Mouse (Mus musculus) hindbrain, embryonic 12.5 days (tissue): Measurements from ENCODE around the gene Fshr. TPM values are rescaled to one million over a fixed set of nuclear protein-coding genes. Genes with fewer than 3 reads are reported as not detected.
"Not testable (repeated sequence)": the region's sequence is repeated elsewhere in the genome, so short reads cannot be mapped to it uniquely, and the experiment has no call there.

Experiments
- ATAC-seq: fragments of 200-750 bp; cut with Nextera tagmentation; 2 replicates; pipeline ENCODE4 v1.8.0; 2017; ENCODE audit warnings: moderate TSS enrichment; ENCODE audit not compliant: low FRiP score
- H3K27ac ChIP-seq: fragments of 300-500 bp; sonication (generic); 2 replicates; pipeline ENCODE4 v1.5.1; 2016; ENCODE audit warnings: mild to moderate bottlenecking
- H3K27me3 ChIP-seq: fragments of 300-500 bp; sonication (generic); 2 replicates; pipeline ENCODE4 v1.6.1; 2016; ENCODE audit warnings: mild to moderate bottlenecking
- H3K36me3 ChIP-seq: fragments of 300-500 bp; sonication (generic); 2 replicates; pipeline ENCODE4 v1.6.1; 2016; ENCODE audit warnings: mild to moderate bottlenecking
- H3K4me1 ChIP-seq: fragments of 300-500 bp; sonication (generic); 2 replicates; pipeline ENCODE4 v1.6.1; 2016
- H3K4me2 ChIP-seq: fragments of 300-500 bp; sonication (generic); replicated peaks from 2 replicates; pipeline ENCODE4 v1.6.1; 2016; ENCODE audit warnings: mild to moderate bottlenecking
- H3K4me3 ChIP-seq: fragments of 300-500 bp; sonication (generic); 2 replicates; pipeline ENCODE4 v1.5.1; 2016; ENCODE audit warnings: mild to moderate bottlenecking
- H3K9ac ChIP-seq: fragments of 300-500 bp; sonication (generic); 2 replicates; pipeline ENCODE4 v1.6.1; 2016; ENCODE audit warnings: mild to moderate bottlenecking, moderate library complexity
- H3K9me3 ChIP-seq: fragments of 300-500 bp; sonication (generic); replicated peaks from 2 replicates; pipeline ENCODE4 v1.6.1; 2016; ENCODE audit warnings: mild to moderate bottlenecking
- WGBS: fragments of 180-500 bp; shearing (Covaris S2); methylation state at CpG from one replicate; pipeline ENCODE4 v1.1.7; 2016; 5-methylcytosine and 5-hydroxymethylcytosine counted together
- polyA plus RNA-seq: library from polyadenylated mRNA; unstranded; fragments of >200 nt; fragmentation: Nextera tagmentation; extraction: Ambion mirVana; gene quantifications from 2 replicates; pipeline ENCODE4 v1.2.1, GENCODE M21; 2016

The Fshr gene
- polyA plus RNA-seq, result not detected in 2 replicates

GRCm38 (mm10) chr17:89200575-89200974 is at the start of gene Fshr:
Gene Fshr (minus strand): TSS chr17:89200675.
- no peak within 1 kb of the TSS for H3K9ac ChIP-seq
- ATAC-seq, result no peak
- WGBS, result 87% methylated on average over 6 of the region's 6 CpGs

GRCm38 (mm10) chr17:89202181-89202580 is 1.7 kb upstream of the Fshr start:
- no peaks in the 10 kb centered on the region for H3K9me3 ChIP-seq
- no peaks in the 10 kb centered on the region for H3K36me3 ChIP-seq
- no peak for ATAC-seq
- H3K4me1 ChIP-seq, result no peaks in the 10 kb centered on the region
- H3K27me3 ChIP-seq, result no peaks in the 10 kb centered on the region
- no peak overlapping the region for H3K27ac ChIP-seq
- H3K4me3 ChIP-seq, result no peak overlapping the region
- H3K9ac ChIP-seq, result no peak overlapping the region
- WGBS, result 88% methylated on average over 6 of the region's 6 CpGs
- no peak overlapping the region for H3K4me2 ChIP-seq

More at GRCm38 (mm10) chr17:89200575-89200974, at the start of gene Fshr:
- Histone ChIP-seq H3K27me3 (no peaks in the 10 kb centered on the region), H3K27ac (no peak within 1 kb of the TSS), H3K9me3 (no peaks in the 10 kb centered on the region), H3K4me2 (no peak within 1 kb of the TSS), H3K4me1 (no peaks in the 10 kb centered on the region), H3K4me3 (no peak within 1 kb of the TSS), H3K36me3 (no peaks in the 10 kb centered on the region)

GRCm38 (mm10) chr17:89173545-89173944 is 26.9 kb downstream of the Fshr start:
- no peaks in the 10 kb centered on the region for H3K4me1 ChIP-seq
- no peak overlapping the region for H3K4me2 ChIP-seq
- H3K27ac ChIP-seq, result no peak overlapping the region
- no peaks in the 10 kb centered on the region for H3K27me3 ChIP-seq
- ATAC-seq, result no peak
- H3K9ac ChIP-seq, result no peak overlapping the region
- H3K4me3 ChIP-seq, result no peak overlapping the region
- 85% methylated on average over 1 of the region's 1 CpGs for WGBS
- no peaks in the 10 kb centered on the region for H3K9me3 ChIP-seq
- no peaks in the 10 kb centered on the region for H3K36me3 ChIP-seq

GRCm38 (mm10) chr17:89164773-89165172 is 35.7 kb downstream of the Fshr start:
- Histone ChIP-seq H3K4me1 (no peaks in the 10 kb centered on the region), H3K4me2 (no peak overlapping the region), H3K27ac (no peak overlapping the region), H3K27me3 (no peaks in the 10 kb centered on the region), H3K4me3 (no peak overlapping the region), H3K9me3 (no peaks in the 10 kb centered on the region), H3K9ac (no peak overlapping the region), H3K36me3 (no peaks in the 10 kb centered on the region)
- ATAC-seq, result no peak

- Histone ChIP-seq H3K36me3 (no peaks in the 10 kb centered on the region), H3K27ac (no peak overlapping the region), H3K4me1 (no peaks in the 10 kb centered on the region), H3K9me3 (no peaks in the 10 kb centered on the region), H3K27me3 (no peaks in the 10 kb centered on the region), H3K9ac (no peak overlapping the region), H3K4me2 (no peak overlapping the region), H3K4me3 (no peak overlapping the region)
- no peak for ATAC-seq
- WGBS, result 94% methylated on average over 3 of the region's 3 CpGs
These were observed 38.0 kb downstream of the Fshr start for GRCm38 (mm10) chr17:89162475-89162874.

- H3K27me3 ChIP-seq, H3K4me3 ChIP-seq, H3K9ac ChIP-seq, H3K4me1 ChIP-seq, ATAC-seq, H3K9me3 ChIP-seq, H3K4me2 ChIP-seq, H3K27ac ChIP-seq, H3K36me3 ChIP-seq: not testable (repeated sequence)
- WGBS, result 90% methylated on average over 3 of the region's 3 CpGs
These were observed 41.1 kb downstream of the Fshr start for GRCm38 (mm10) chr17:89159343-89159742.

GRCm38 (mm10) chr17:89144806-89145205 is 55.7 kb downstream of the Fshr start:
- H3K27me3 ChIP-seq, result no peaks in the 10 kb centered on the region
- ATAC-seq, result no peak

GRCm38 (mm10) chr17:89120023-89120422 is 80.5 kb downstream of the Fshr start:
- no peak for ATAC-seq
- Histone ChIP-seq H3K4me1 (no peaks in the 10 kb centered on the region), H3K4me2 (no peak overlapping the region), H3K36me3 (no peaks in the 10 kb centered on the region), H3K9ac (no peak overlapping the region), H3K27ac (no peak overlapping the region), H3K4me3 (no peak overlapping the region), H3K9me3 (no peaks in the 10 kb centered on the region), H3K27me3 (no peaks in the 10 kb centered on the region)
- WGBS, result 81% methylated on average over 2 of the region's 2 CpGs

More at GRCm38 (mm10) chr17:89144806-89145205, 55.7 kb downstream of the Fshr start:
- no peaks in the 10 kb centered on the region for H3K36me3 ChIP-seq
- H3K4me1 ChIP-seq, result no peaks in the 10 kb centered on the region
- WGBS, result 84% methylated on average over 6 of the region's 6 CpGs
- no peak overlapping the region for H3K27ac ChIP-seq
- H3K9ac ChIP-seq, result no peak overlapping the region
- H3K4me2 ChIP-seq, result no peak overlapping the region
- H3K4me3 ChIP-seq, result no peak overlapping the region
- H3K9me3 ChIP-seq, result no peaks in the 10 kb centered on the region

GRCm38 (mm10) chr17:89119250-89119649 is 81.2 kb downstream of the Fshr start:
- no peak overlapping the region for H3K27ac ChIP-seq
- no peak overlapping the region for H3K9ac ChIP-seq
- no peak for ATAC-seq
- no peaks in the 10 kb centered on the region for H3K4me1 ChIP-seq
- H3K36me3 ChIP-seq, result no peaks in the 10 kb centered on the region
- H3K9me3 ChIP-seq, result no peaks in the 10 kb centered on the region
- no peak overlapping the region for H3K4me3 ChIP-seq
- no peaks in the 10 kb centered on the region for H3K27me3 ChIP-seq
- H3K4me2 ChIP-seq, result no peak overlapping the region
- 77% methylated on average over 2 of the region's 2 CpGs for WGBS

- H3K9me3 ChIP-seq, result no peaks in the 10 kb centered on the region
- no peak overlapping the region for H3K27ac ChIP-seq
- H3K27me3 ChIP-seq, result no peaks in the 10 kb centered on the region
- no peaks in the 10 kb centered on the region for H3K36me3 ChIP-seq
- no peak; the same call in 1 of the 2 replicates for ATAC-seq
- H3K4me2 ChIP-seq, result no peak overlapping the region
- H3K4me3 ChIP-seq, result no peak overlapping the region
- no peaks in the 10 kb centered on the region for H3K4me1 ChIP-seq
- no peak overlapping the region for H3K9ac ChIP-seq
These were observed 86.5 kb downstream of the Fshr start for GRCm38 (mm10) chr17:89113944-89114343.

GRCm38 (mm10) chr17:89100719-89101350 is 99.6 kb downstream of the Fshr start:
- Histone ChIP-seq H3K27me3 (no peaks in the 10 kb centered on the region), H3K36me3 (no peaks in the 10 kb centered on the region), H3K9ac (no peak overlapping the region), H3K4me3 (no peak overlapping the region), H3K4me2 (no peak overlapping the region), H3K4me1 (no peaks in the 10 kb centered on the region), H3K9me3 (no peaks in the 10 kb centered on the region), H3K27ac (no peak overlapping the region)
- 88% methylated on average over 5 of the region's 5 CpGs for WGBS
- no peak for ATAC-seq

GRCm38 (mm10) chr17:89099733-89100132 is 100.7 kb downstream of the Fshr start:
- WGBS, result 91% methylated on average over 1 of the region's 1 CpGs
- not testable (repeated sequence) for H3K4me3 ChIP-seq, H3K9me3 ChIP-seq, H3K4me1 ChIP-seq, H3K36me3 ChIP-seq, H3K27ac ChIP-seq, H3K4me2 ChIP-seq, H3K9ac ChIP-seq, ATAC-seq, H3K27me3 ChIP-seq

- Histone ChIP-seq H3K9ac (no peak overlapping the region), H3K27me3 (no peaks in the 10 kb centered on the region), H3K4me3 (no peak overlapping the region), H3K4me1 (no peaks in the 10 kb centered on the region), H3K4me2 (no peak overlapping the region), H3K36me3 (no peaks in the 10 kb centered on the region), H3K27ac (no peak overlapping the region), H3K9me3 (no peaks in the 10 kb centered on the region)
- ATAC-seq, result no peak
- 80% methylated on average over 5 of the region's 5 CpGs for WGBS
These were observed 110.6 kb downstream of the Fshr start for GRCm38 (mm10) chr17:89089692-89090475.
